Mouse (Mus musculus): ENCODE measurements around the gene Rapgefl1. TPM values are rescaled to one million over a fixed set of nuclear protein-coding genes. Genes with fewer than 3 reads are reported as not detected.

Gene Rapgefl1
- polyA plus RNA-seq, 2 experiments: 8.9 to 31.4 TPM

DNA sequence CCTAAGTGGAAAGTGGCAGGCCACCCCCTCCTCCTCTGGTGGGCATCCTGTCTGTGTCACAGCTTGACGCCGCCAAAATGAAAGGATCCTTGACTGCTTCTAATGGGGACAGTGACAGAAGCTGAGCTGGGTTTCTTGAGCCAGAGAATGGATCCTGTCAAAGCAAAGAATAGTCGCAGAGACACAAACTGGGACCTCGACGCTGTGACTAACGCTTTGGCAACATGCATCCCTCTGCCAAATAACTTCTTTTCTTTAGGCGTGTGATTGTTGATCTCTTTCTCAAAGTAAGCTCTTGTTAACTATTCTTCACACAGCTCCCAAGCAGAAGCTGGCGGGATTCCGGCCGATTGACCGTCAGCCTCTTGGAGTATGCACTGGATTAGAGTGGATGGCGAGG is 30.7 kb downstream of the Rapgefl1 start:
- peaks cover 9% of the 10 kb centered on the region; the same call in 1 of the 2 replicates for H3K4me1 ChIP-seq (ENCODE audit: control insufficient read depth, insufficient read depth, low read length)
- H3K4me2 ChIP-seq (replicated peaks; ENCODE audit: low read depth, low read length, severe bottlenecking): no peak overlapping the region
- no peak overlapping the region for H3K4me3 ChIP-seq (replicated peaks; ENCODE audit: low read length)
- H3K27me3 ChIP-seq (ENCODE audit: control insufficient read depth, insufficient read depth, low read length): no peaks in the 10 kb centered on the region
- DNase-seq (ENCODE audit: low spot score): no peak
- H3K9ac ChIP-seq (ENCODE audit: low read depth, low read length, severe bottlenecking): no peak overlapping the region
- peaks cover 27% of the 10 kb centered on the region for H3K36me3 ChIP-seq (ENCODE audit: control insufficient read depth, insufficient read depth, low read length)
- no peak for TF ChIP-seq POLR2A (IDR thresholded peaks at IDR 0.05; ENCODE audit: borderline replicate concordance, extremely low read depth, insufficient read depth, insufficient read length)
- 95% methylated on average over 12 of the region's 12 CpGs for WGBS
- no peak for ATAC-seq (ENCODE audit: low FRiP score, low read depth)
- no peaks in the 10 kb centered on the region for H3K9me3 ChIP-seq (ENCODE audit: control insufficient read depth, low read length)
- H3K27ac ChIP-seq (replicated peaks; ENCODE audit: low read depth, low read length): no peak overlapping the region

DNA sequence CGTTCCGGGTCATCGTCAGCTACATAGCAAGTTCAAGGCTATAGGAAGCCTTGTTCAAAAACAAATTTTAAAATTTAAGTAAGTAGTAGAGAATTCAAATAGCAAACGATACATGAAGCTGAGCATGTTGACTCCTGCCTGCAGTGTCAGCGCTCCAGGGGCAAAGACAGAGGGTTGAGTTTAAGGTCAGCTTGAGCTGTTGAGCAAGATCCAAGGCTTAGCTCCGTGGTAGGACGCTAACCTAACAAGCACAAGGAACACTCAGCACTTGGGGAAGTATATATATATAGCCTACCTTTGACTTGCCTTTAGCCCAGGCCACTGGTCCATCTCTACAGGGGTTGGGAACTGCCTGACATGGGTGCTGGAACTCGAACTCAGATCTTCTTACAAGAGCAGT is 33.3 kb downstream of the Rapgefl1 start:
- no peak overlapping the region for H3K27ac ChIP-seq (replicated peaks; ENCODE audit: low read depth, low read length)
- H3K4me1 ChIP-seq (ENCODE audit: control insufficient read depth, insufficient read depth, low read length): no peaks in the 10 kb centered on the region
- no peak for ATAC-seq (ENCODE audit: low FRiP score, low read depth)
- no peak overlapping the region for H3K9ac ChIP-seq (ENCODE audit: low read depth, low read length, severe bottlenecking)
- no peak overlapping the region for H3K4me3 ChIP-seq (replicated peaks; ENCODE audit: low read length)
- no peak for TF ChIP-seq POLR2A (IDR thresholded peaks at IDR 0.05; ENCODE audit: borderline replicate concordance, extremely low read depth, insufficient read depth, insufficient read length)
- 88% methylated on average over 8 of the region's 8 CpGs for WGBS
- no peak for DNase-seq (ENCODE audit: low spot score)
- H3K27me3 ChIP-seq (ENCODE audit: control insufficient read depth, insufficient read depth, low read length): no peaks in the 10 kb centered on the region
- H3K9me3 ChIP-seq (ENCODE audit: control insufficient read depth, low read length): no peaks in the 10 kb centered on the region
- H3K4me2 ChIP-seq (replicated peaks; ENCODE audit: low read depth, low read length, severe bottlenecking): no peak overlapping the region
- H3K36me3 ChIP-seq (ENCODE audit: control insufficient read depth, insufficient read depth, low read length): peaks cover 44% of the 10 kb centered on the region

DNA sequence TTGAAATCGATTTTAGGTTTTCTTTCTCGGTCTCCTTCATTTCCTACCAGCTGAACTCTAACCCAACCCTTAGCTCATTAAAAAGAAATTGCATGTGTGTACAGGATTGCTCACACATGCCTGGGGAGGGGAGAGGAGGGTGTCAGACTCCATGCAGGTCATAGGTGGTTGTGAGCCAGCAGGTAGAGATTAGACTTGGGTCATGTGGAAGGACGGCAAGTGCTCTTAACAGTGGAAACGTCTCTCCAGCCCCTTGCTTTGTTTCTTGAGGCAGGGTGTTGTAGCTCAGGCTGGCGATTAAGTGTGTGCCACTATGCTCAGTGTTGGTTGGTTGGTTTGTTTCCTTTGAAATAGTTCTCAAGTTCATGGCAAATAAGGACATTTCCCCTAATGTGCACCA is 34.2 kb downstream of the Rapgefl1 start:
- Histone ChIP-seq H3K27me3 (ENCODE audit: control insufficient read depth, insufficient read depth, low read length) (no peaks in the 10 kb centered on the region), H3K9me3 (ENCODE audit: control insufficient read depth, low read length) (no peaks in the 10 kb centered on the region), H3K36me3 (ENCODE audit: control insufficient read depth, insufficient read depth, low read length) (peaks cover 48% of the 10 kb centered on the region), H3K27ac (replicated peaks; ENCODE audit: low read depth, low read length) (no peak overlapping the region), H3K4me1 (ENCODE audit: control insufficient read depth, insufficient read depth, low read length) (no peaks in the 10 kb centered on the region), H3K4me3 (replicated peaks; ENCODE audit: low read length) (no peak overlapping the region), H3K9ac (ENCODE audit: low read depth, low read length, severe bottlenecking) (no peak overlapping the region), H3K4me2 (replicated peaks; ENCODE audit: low read depth, low read length, severe bottlenecking) (no peak overlapping the region)
- no peak for DNase-seq (ENCODE audit: low spot score)
- no peak for TF ChIP-seq POLR2A (IDR thresholded peaks at IDR 0.05; ENCODE audit: borderline replicate concordance, extremely low read depth, insufficient read depth, insufficient read length)
- WGBS: 68% methylated on average over 5 of the region's 5 CpGs
- ATAC-seq (ENCODE audit: low FRiP score, low read depth): no peak

DNA sequence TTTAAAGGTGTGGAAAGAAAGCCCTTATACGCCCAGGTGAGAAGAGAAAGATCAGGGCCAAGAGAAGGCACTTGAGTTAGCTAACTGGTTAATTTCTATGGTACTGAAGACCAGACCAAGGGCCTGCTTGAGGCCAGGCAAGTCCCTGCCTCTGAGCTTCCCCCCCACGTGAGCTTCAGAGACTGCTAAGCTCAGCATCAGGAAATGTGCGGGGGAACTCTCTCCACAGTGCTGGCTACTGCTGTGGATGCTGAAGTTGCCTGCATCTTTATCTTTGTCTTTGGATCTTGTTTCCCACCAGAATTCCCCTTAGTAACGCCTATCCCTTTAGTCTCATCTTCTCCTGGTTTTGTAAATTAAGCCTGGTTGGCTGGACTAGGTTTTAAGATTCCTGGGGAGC is 34.8 kb downstream of the Rapgefl1 start:
- no peaks in the 10 kb centered on the region for H3K9me3 ChIP-seq (ENCODE audit: control insufficient read depth, low read length)
- H3K4me3 ChIP-seq (replicated peaks; ENCODE audit: low read length): no peak overlapping the region
- H3K9ac ChIP-seq (ENCODE audit: low read depth, low read length, severe bottlenecking): no peak overlapping the region
- 62% methylated on average over 4 of the region's 4 CpGs for whole genome bisulfite sequencing
- no peak overlapping the region for H3K4me2 ChIP-seq (replicated peaks; ENCODE audit: low read depth, low read length, severe bottlenecking)
- no peaks in the 10 kb centered on the region for H3K4me1 ChIP-seq (ENCODE audit: control insufficient read depth, insufficient read depth, low read length)
- no peak for DNase-seq (ENCODE audit: low spot score)
- ATAC-seq (ENCODE audit: low FRiP score, low read depth): no peak
- H3K27ac ChIP-seq (replicated peaks; ENCODE audit: low read depth, low read length): 0 out of 2 replicates have a peak overlapping the region, but pooled peaks have one; percentile 33
- no peaks in the 10 kb centered on the region for H3K27me3 ChIP-seq (ENCODE audit: control insufficient read depth, insufficient read depth, low read length)
- H3K36me3 ChIP-seq (ENCODE audit: control insufficient read depth, insufficient read depth, low read length): peaks cover 49% of the 10 kb centered on the region
- TF ChIP-seq POLR2A (IDR thresholded peaks at IDR 0.05; ENCODE audit: borderline replicate concordance, extremely low read depth, insufficient read depth, insufficient read length): no peak

DNA sequence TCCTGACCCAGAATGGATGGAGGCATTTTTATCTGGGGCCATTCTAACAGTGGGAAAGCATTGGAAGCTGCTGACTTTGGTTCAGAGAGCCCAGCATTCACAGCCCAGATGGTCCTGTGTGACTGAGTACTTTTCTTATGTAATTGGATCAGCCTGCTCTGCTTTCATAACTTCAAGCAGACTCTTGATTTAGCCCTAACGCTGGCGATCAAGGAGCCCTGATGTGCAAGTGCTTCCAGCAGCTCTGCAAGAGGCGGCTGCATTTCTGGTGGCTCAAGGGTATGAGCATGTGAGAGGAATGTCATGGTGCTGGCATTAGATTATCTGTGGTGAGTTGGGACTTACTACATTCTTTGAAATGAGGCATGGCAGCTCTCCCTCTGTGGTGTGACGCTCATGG is 35.5 kb downstream of the Rapgefl1 start:
- WGBS: 55% methylated on average over 4 of the region's 4 CpGs
- no peak overlapping the region for H3K9ac ChIP-seq (ENCODE audit: low read depth, low read length, severe bottlenecking)

DNA sequence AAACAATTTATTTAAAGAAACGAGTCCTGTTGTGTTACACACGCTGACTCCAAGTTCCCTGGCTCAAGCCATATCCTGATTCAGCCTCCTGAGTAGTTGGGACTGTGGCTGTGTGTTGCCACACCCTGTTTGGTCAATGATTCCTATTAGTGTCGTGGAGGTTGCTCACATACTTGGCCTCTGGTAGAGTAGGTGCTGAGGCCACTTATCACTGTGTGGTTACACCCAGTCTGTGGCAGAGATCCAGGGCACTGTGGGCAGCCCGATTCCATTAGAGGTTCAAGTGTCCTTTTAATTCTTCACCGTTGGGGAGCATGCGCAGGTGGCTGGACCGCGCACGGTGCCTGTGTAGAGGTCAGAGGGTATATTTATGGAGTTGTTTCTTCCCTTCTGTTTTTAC is 37.3 kb downstream of the Rapgefl1 start:
- no peaks in the 10 kb centered on the region for H3K9me3 ChIP-seq (ENCODE audit: control insufficient read depth, low read length)
- H3K36me3 ChIP-seq (ENCODE audit: control insufficient read depth, insufficient read depth, low read length): peaks cover 35% of the 10 kb centered on the region
- ATAC-seq (ENCODE audit: low FRiP score, low read depth): no peak
- no peak overlapping the region for H3K4me2 ChIP-seq (replicated peaks; ENCODE audit: low read depth, low read length, severe bottlenecking)
- H3K27me3 ChIP-seq (ENCODE audit: control insufficient read depth, insufficient read depth, low read length): no peaks in the 10 kb centered on the region
- 0 out of 2 replicates have a peak, but pooled peaks cover 2% of the 10 kb centered on the region for H3K4me1 ChIP-seq (ENCODE audit: control insufficient read depth, insufficient read depth, low read length)
- no peak overlapping the region for H3K27ac ChIP-seq (replicated peaks; ENCODE audit: low read depth, low read length)
- H3K9ac ChIP-seq (ENCODE audit: low read depth, low read length, severe bottlenecking): no peak overlapping the region
- no peak for TF ChIP-seq POLR2A (IDR thresholded peaks at IDR 0.05; ENCODE audit: borderline replicate concordance, extremely low read depth, insufficient read depth, insufficient read length)
- 93% methylated on average over 9 of the region's 9 CpGs for WGBS
- no peak for DNase-seq (ENCODE audit: low spot score)
- H3K4me3 ChIP-seq (replicated peaks; ENCODE audit: low read length): no peak overlapping the region

More for the DNA sequence above, 35.5 kb downstream of the Rapgefl1 start:
- Histone ChIP-seq H3K27ac (replicated peaks; ENCODE audit: low read depth, low read length) (peak overlapping the region; percentile 33), H3K27me3 (ENCODE audit: control insufficient read depth, insufficient read depth, low read length) (no peaks in the 10 kb centered on the region), H3K36me3 (ENCODE audit: control insufficient read depth, insufficient read depth, low read length) (peaks cover 48% of the 10 kb centered on the region), H3K4me3 (replicated peaks; ENCODE audit: low read length) (no peak overlapping the region), H3K9me3 (ENCODE audit: control insufficient read depth, low read length) (no peaks in the 10 kb centered on the region), H3K4me2 (replicated peaks; ENCODE audit: low read depth, low read length, severe bottlenecking) (no peak overlapping the region), H3K4me1 (ENCODE audit: control insufficient read depth, insufficient read depth, low read length) (no peaks in the 10 kb centered on the region)
- ATAC-seq (ENCODE audit: low FRiP score, low read depth) (no peak), DNase-seq (ENCODE audit: low spot score) (no peak)
- TF ChIP-seq POLR2A (IDR thresholded peaks at IDR 0.05; ENCODE audit: borderline replicate concordance, extremely low read depth, insufficient read depth, insufficient read length): no peak
